Mouse (Mus musculus): ENCODE results near the gene Gm19345. TPM values are rescaled to one million over a fixed set of nuclear protein-coding genes. Genes with fewer than 3 reads are reported as not detected.
A peak's percentile ranks its signal among the peaks of the same experiment; 100 is the strongest.

The Gm19345 gene
- total RNA-seq, 1 experiment, result 0.36 TPM

DNA sequence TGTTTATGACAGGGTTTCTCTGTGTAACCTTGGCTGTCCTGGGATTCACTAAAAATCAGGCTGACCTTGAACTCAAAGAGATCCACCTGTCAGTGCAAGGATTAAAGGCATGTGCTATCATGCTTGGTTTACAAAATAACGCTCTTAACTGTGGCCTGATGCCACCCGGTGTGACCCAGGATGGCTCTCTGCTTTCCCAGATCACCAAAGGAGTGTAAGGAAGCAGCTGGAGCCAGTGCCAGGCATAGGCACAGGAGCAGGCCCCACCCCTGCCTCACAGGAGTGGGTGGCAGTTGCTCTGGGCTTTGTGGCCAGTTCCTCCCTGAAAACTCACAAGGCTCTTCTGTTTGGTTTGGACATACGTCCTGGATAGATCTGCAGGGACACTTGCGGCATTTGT, 11.4 kb upstream of the Gm19345 start:
- Histone ChIP-seq H3K36me3 (ENCODE audit: control insufficient read depth, insufficient read depth, low read length, poor library complexity, severe bottlenecking) (no peaks in the 10 kb centered on the region), H3K9ac (ENCODE audit: insufficient read depth, low read depth, low read length, poor library complexity, severe bottlenecking) (no peak overlapping the region), H3K4me1 (ENCODE audit: control insufficient read depth in 2 of 2, insufficient read depth in 2 of 2, low read length in 2 of 2, poor library complexity in 1 of 2) (peaks cover 0 to 3% of the 10 kb centered on the region in 2 experiments; a peak in 1 of 4 replicates), H3K9me3 (ENCODE audit: control insufficient read depth, insufficient read depth, low read depth, low read length) (no peaks in the 10 kb centered on the region), H3K4me3 (ENCODE audit: insufficient read depth in 1 of 2, low read depth in 1 of 2, low read length in 2 of 2, poor library complexity in 1 of 2, severe bottlenecking in 1 of 2) (no peak overlapping the region), H3K27ac (ENCODE audit: insufficient read depth, low read depth, low read length, poor library complexity, severe bottlenecking) (no peak overlapping the region)
- TF ChIP-seq ZNF384 (IDR thresholded peaks at IDR 0.05; ENCODE audit: low read depth, low read length) (no peak), CHD2 (IDR thresholded peaks at IDR 0.05; ENCODE audit: low read depth, low read length) (no peak), MAFK (IDR thresholded peaks at IDR 0.05; ENCODE audit: insufficient read depth, low read depth, low read length) (no peak)
- DNase-seq (ENCODE audit: low read depth, low spot score), result no peak
- in situ Hi-C loops (cut with MboI; ENCODE audit: low sequenced_read_pairs in 2 of 2, unreplicated experiment in 2 of 2), result no loop called here

DNA sequence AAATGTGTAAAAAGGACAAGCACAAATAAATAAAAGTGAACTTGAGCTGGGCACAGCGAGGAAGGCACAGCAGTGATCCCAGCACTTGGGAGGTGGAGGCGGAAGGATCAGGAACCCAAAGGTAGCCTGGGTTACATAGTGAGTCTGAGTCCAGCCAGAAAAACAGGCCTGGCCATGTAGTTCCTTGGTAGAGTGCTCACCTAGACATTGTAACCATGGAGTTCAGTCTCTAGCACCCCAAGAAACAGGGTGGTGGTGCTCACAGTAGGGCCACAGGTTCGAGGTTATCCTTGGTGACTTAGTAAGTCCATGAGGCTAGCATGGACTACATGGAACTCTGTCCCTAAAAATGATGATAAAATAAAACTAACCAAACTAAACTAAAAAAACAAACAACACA, 10.9 kb upstream of the Gm19345 start:
- TF ChIP-seq CHD2 (IDR thresholded peaks at IDR 0.05; ENCODE audit: low read depth, low read length), result no peak
- Histone ChIP-seq H3K36me3 (ENCODE audit: control insufficient read depth, insufficient read depth, low read length, poor library complexity, severe bottlenecking) (no peaks in the 10 kb centered on the region), H3K4me3 (ENCODE audit: insufficient read depth in 1 of 2, low read depth in 1 of 2, low read length in 2 of 2, poor library complexity in 1 of 2, severe bottlenecking in 1 of 2) (no peak overlapping the region), H3K9me3 (ENCODE audit: control insufficient read depth, insufficient read depth, low read depth, low read length) (no peaks in the 10 kb centered on the region), H3K9ac (ENCODE audit: insufficient read depth, low read depth, low read length, poor library complexity, severe bottlenecking) (no peak overlapping the region), H3K4me1 (ENCODE audit: control insufficient read depth in 2 of 2, insufficient read depth in 2 of 2, low read length in 2 of 2, poor library complexity in 1 of 2) (peaks cover 0 to 3% of the 10 kb centered on the region in 2 experiments; a peak in 2 of 4 replicates), H3K27ac (ENCODE audit: insufficient read depth, low read depth, low read length, poor library complexity, severe bottlenecking) (no peak overlapping the region)
- in situ Hi-C loops (cut with MboI; ENCODE audit: low sequenced_read_pairs in 2 of 2, unreplicated experiment in 2 of 2), result no loop called here
- DNase-seq (ENCODE audit: low read depth, low spot score), result no peak

DNA sequence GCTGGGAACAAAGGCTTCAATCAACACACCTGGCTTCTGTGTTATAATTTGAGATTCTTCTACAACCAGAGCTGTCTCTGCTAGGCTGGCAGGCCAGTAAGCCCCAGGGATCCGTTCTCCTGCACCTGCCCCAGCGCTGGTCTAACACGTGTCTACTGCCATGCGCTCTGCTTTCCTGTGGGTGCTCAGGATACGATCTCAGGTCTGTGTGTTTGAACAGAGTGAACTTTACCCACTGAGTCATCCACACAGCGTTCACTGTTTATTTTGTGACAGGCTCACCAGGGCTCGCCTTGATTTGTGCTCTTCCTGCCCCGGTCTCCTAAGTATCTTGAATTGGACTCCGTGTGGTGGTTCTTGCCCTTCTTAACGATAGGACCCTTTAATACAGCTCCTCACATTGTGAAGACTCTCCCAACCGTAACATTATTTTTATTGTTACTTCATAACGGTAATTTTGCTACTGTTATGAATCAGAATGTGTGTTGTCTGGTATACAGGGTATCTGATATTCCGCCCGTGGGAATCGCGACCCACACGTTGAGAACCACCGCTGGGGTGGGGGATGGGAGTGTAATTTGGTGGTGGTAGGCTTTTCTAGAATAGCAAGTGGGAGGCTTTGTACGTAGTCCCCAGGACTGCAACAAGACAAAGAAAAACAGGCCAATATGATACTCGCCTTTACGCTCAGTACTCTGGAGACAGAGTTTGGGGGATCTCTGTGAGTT, 10.0 kb upstream of the Gm19345 start:
- TF ChIP-seq ZC3H11A (IDR thresholded peaks at IDR 0.05; ENCODE audit: borderline replicate concordance, low read depth, low read length) (no peak), MAFK (IDR thresholded peaks at IDR 0.05; ENCODE audit: insufficient read depth, low read depth, low read length) (no peak), CHD2 (IDR thresholded peaks at IDR 0.05; ENCODE audit: low read depth, low read length) (no peak), ZNF384 (IDR thresholded peaks at IDR 0.05; ENCODE audit: low read depth, low read length) (no peak), HCFC1 (IDR thresholded peaks at IDR 0.05; ENCODE audit: borderline replicate concordance, insufficient read depth, low read length) (no peak)
- DNase-seq (ENCODE audit: low read depth, low spot score), result no peak
- Histone ChIP-seq H3K9ac (ENCODE audit: insufficient read depth, low read depth, low read length, poor library complexity, severe bottlenecking) (no peak overlapping the region), H3K4me3 (ENCODE audit: insufficient read depth in 1 of 2, low read depth in 1 of 2, low read length in 2 of 2, poor library complexity in 1 of 2, severe bottlenecking in 1 of 2) (no peak overlapping the region), H3K27ac (ENCODE audit: insufficient read depth, low read depth, low read length, poor library complexity, severe bottlenecking) (no peak overlapping the region), H3K9me3 (ENCODE audit: control insufficient read depth, insufficient read depth, low read depth, low read length) (no peaks in the 10 kb centered on the region), H3K4me1 (ENCODE audit: control insufficient read depth in 2 of 2, insufficient read depth in 2 of 2, low read length in 2 of 2, poor library complexity in 1 of 2) (peaks cover 0 to 3% of the 10 kb centered on the region in 2 experiments; a peak in 2 of 4 replicates), H3K36me3 (ENCODE audit: control insufficient read depth, insufficient read depth, low read length, poor library complexity, severe bottlenecking) (no peaks in the 10 kb centered on the region)
- in situ Hi-C loops (cut with MboI; ENCODE audit: low sequenced_read_pairs in 2 of 2, unreplicated experiment in 2 of 2), result no loop called here

DNA sequence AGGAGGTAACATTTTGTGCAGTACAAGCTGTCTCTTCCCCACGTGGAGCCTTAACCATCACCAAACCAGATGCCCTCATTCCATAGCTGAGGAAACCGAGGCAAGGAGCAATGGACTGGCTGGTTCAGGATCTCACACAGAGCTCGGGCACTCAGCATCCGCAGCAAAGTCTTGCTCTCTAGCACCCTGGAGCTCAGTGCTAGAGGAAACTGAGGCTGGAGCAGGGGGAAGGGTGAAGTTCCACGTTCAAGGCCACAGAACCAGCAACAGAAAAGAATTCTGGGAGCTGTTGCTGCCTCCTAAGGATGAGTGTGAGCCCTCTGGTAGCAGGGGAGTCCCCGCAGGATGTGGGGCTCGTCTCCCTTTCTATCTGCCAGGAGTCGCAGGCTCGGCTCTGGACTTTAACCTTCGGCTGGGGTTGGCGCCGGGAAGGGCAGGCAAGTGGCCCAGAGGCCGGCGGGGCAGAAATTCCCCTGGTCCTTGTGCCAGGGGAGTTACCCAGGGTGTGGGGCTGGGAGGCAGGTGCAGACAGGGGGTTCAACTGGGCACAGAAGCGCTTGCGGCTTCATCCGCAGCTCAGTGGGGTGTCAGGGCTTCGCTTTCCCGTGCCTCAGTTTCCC, 8.8 kb upstream of the Gm19345 start:
- peak overlapping the region; percentile 49; the same call in 1 of the 2 replicates for H3K9ac ChIP-seq (ENCODE audit: insufficient read depth, low read depth, low read length, poor library complexity, severe bottlenecking)

More for the DNA sequence above, 8.8 kb upstream of the Gm19345 start:
- no peaks in the 10 kb centered on the region for H3K36me3 ChIP-seq (ENCODE audit: control insufficient read depth, insufficient read depth, low read length, poor library complexity, severe bottlenecking)
- in situ Hi-C loops (cut with MboI; ENCODE audit: low sequenced_read_pairs in 2 of 2, unreplicated experiment in 2 of 2), result no loop called here
- H3K4me3 ChIP-seq (ENCODE audit: insufficient read depth in 1 of 2, low read depth in 1 of 2, low read length in 2 of 2, poor library complexity in 1 of 2, severe bottlenecking in 1 of 2), result peak overlapping the region; percentile 6 to 19; a peak in 2 of 4 replicates
- TF ChIP-seq ZC3H11A (IDR thresholded peaks at IDR 0.05; ENCODE audit: borderline replicate concordance, low read depth, low read length), result no peak
- no peak for TF ChIP-seq HCFC1 (IDR thresholded peaks at IDR 0.05; ENCODE audit: borderline replicate concordance, insufficient read depth, low read length)
- no peak for TF ChIP-seq MAFK (IDR thresholded peaks at IDR 0.05; ENCODE audit: insufficient read depth, low read depth, low read length)
- no peak for TF ChIP-seq ZNF384 (IDR thresholded peaks at IDR 0.05; ENCODE audit: low read depth, low read length)
- no peak for TF ChIP-seq CHD2 (IDR thresholded peaks at IDR 0.05; ENCODE audit: low read depth, low read length)
- no peaks in the 10 kb centered on the region for H3K9me3 ChIP-seq (ENCODE audit: control insufficient read depth, insufficient read depth, low read depth, low read length)
- H3K4me1 ChIP-seq (ENCODE audit: control insufficient read depth in 2 of 2, insufficient read depth in 2 of 2, low read length in 2 of 2, poor library complexity in 1 of 2), result peaks cover 0 to 5% of the 10 kb centered on the region in 2 experiments; a peak in 2 of 4 replicates
- no peak for DNase-seq (ENCODE audit: low read depth, low spot score)
- H3K27ac ChIP-seq (ENCODE audit: insufficient read depth, low read depth, low read length, poor library complexity, severe bottlenecking), result no peak overlapping the region
